ENCODE assay signal across 8 mouse cellular contexts in genomic region chrY:90744381-90744981, GRCm38 (mm10). TPM values are rescaled to one million over a fixed set of nuclear protein-coding genes. Genes with fewer than 3 reads are reported as not detected.
DNase-seq lines count a peak whose midpoint lies in the region; ATAC-seq and TF ChIP-seq lines count a peak whose summit lies in the region.
"Not testable (repeated sequence)": the region's sequence is repeated elsewhere in the genome, so short reads cannot be mapped to it uniquely, and the experiment has no call there.

No protein-coding gene starts in this region.

- peak overlapping the region; percentile 13 for H3K4me3 ChIP-seq in hindbrain, embryonic 12.5 days
- H3K4me3 ChIP-seq in lung, postnatal 0 days (ENCODE audit: low read depth, low read length), result not testable (repeated sequence)

- TF ChIP-seq EP300 in lung, postnatal 0 days (IDR thresholded peaks at IDR 0.05), result not testable (repeated sequence)

- ATAC-seq in hindbrain, embryonic 12.5 days (ENCODE audit: low FRiP score), result peak; percentile 91
- ATAC-seq in lung, postnatal 0 days, result peak; percentile 87

- 65% methylated on average over 51 of the region's 51 CpGs for WGBS in hindbrain, embryonic 12.5 days
- 55% methylated on average over 51 of the region's 51 CpGs for WGBS in lung, postnatal 0 days

- not testable (repeated sequence) for TF ChIP-seq CTCF in lung, postnatal 0 days (IDR thresholded peaks at IDR 0.05)

- peak overlapping the region; percentile 67 for H3K27ac ChIP-seq in hindbrain, embryonic 12.5 days
- H3K27ac ChIP-seq in lung, postnatal 0 days (ENCODE audit: low read length), result not testable (repeated sequence)

- peaks cover 47% of the 10 kb centered on the region for H3K9me3 ChIP-seq in hindbrain, embryonic 12.5 days (replicated peaks)
- H3K9me3 ChIP-seq in lung, postnatal 0 days (ENCODE audit: low read length), result peaks cover 17% of the 10 kb centered on the region

- H3K4me1 ChIP-seq in hindbrain, embryonic 12.5 days; lung, postnatal 0 days (ENCODE audit: insufficient read depth, low read depth, low read length): not testable (repeated sequence)

- not testable (repeated sequence) for H3K9ac ChIP-seq in hindbrain, embryonic 12.5 days; lung, postnatal 0 days (replicated peaks; ENCODE audit: low read depth)

- H3K4me2 ChIP-seq in hindbrain, embryonic 12.5 days (replicated peaks), result peak overlapping the region; percentile 13; the same call in 1 of the 2 replicates
- peak overlapping the region; percentile 34; the same call in 1 of the 2 replicates for H3K4me2 ChIP-seq in lung, postnatal 0 days (replicated peaks; ENCODE audit: low read depth, low read length)

- peak; percentile 75 for DNase-seq in MN1 (ENCODE audit: low spot score)
- DNase-seq in cerebellum, postnatal 14 days, result peak; percentile 90 to 100
- peak; percentile 81 to 85 for DNase-seq in frontal cortex, postnatal 14 days (ENCODE audit: low spot score in 2 of 2)
- peak; percentile 86 to 98 for DNase-seq in layer of hippocampus, postnatal 14 days (ENCODE audit: low spot score in 2 of 2)
- DNase-seq in lung, postnatal 0 days (ENCODE audit: low spot score), result peak; percentile 78
- peak; percentile 61 for DNase-seq in ovary, postnatal 14 days (ENCODE audit: low spot score)
- DNase-seq in thymus, postnatal 36 days, result peak; percentile 93 to 95

- peaks cover 42% of the 10 kb centered on the region for H3K36me3 ChIP-seq in hindbrain, embryonic 12.5 days
- H3K36me3 ChIP-seq in lung, postnatal 0 days (ENCODE audit: insufficient read depth, low read length), result not testable (repeated sequence)

- H3K27me3 ChIP-seq in hindbrain, embryonic 12.5 days; lung, postnatal 0 days (replicated peaks; ENCODE audit: insufficient read depth, low read length): not testable (repeated sequence)

RNA-seq across cellular contexts. Expression of gene Gm21860, which starts 10.1 kb away (rescaled TPM):
- not detected in 2 replicates for polyA plus RNA-seq in hindbrain, embryonic 12.5 days (2016; fragmentation: Nextera tagmentation; extraction: Ambion mirVana)
- not detected for total RNA-seq in layer of hippocampus, postnatal 14 days (2021)
- polyA plus RNA-seq in lung, postnatal 0 days (2015; fragmentation: Nextera tagmentation; extraction: Ambion mirVana), result not detected in 2 replicates

RNA-seq across cellular contexts. Expression of gene Gm47283, which starts 40.1 kb away (rescaled TPM):
- not detected in 2 replicates for polyA plus RNA-seq in hindbrain, embryonic 12.5 days (2016; fragmentation: Nextera tagmentation; extraction: Ambion mirVana)
- not detected for total RNA-seq in layer of hippocampus, postnatal 14 days (2021)
- polyA plus RNA-seq in lung, postnatal 0 days (2015; fragmentation: Nextera tagmentation; extraction: Ambion mirVana), result not detected in 2 replicates
